Mouse (Mus musculus) bone marrow macrophage, adult 2 months (primary cell): Measurements from ENCODE around the gene Bdnf. TPM values are rescaled to one million over a fixed set of nuclear protein-coding genes. Genes with fewer than 3 reads are reported as not detected.
A peak's percentile ranks its signal among the peaks of the same experiment; 100 is the strongest.

Experiments
- H3K27ac ChIP-seq: 2 replicates; pipeline ENCODE4 v1.5.1; 2012; ENCODE audit warnings: low read depth, low read length; ENCODE audit not compliant: insufficient read depth
- H3K4me1 ChIP-seq: 2 replicates; pipeline ENCODE4 v1.6.1; 2012; ENCODE audit warnings: low read length; ENCODE audit not compliant: control insufficient read depth, insufficient read depth
- H3K4me3 ChIP-seq: 2 replicates; pipeline ENCODE4 v1.5.1; 2012; ENCODE audit warnings: mild to moderate bottlenecking, low read length, moderate library complexity; ENCODE audit not compliant: insufficient read depth
- CTCF ChIP-seq: IDR thresholded peaks from 2 replicates; pipeline ENCODE4 v1.5.1; 2012; ENCODE audit warnings: low read depth, mild to moderate bottlenecking, low read length, moderate library complexity
- POLR2A ChIP-seq: IDR thresholded peaks from 2 replicates; pipeline ENCODE4 v1.6.1; 2012; ENCODE audit warnings: mild to moderate bottlenecking, low read depth, low read length, borderline replicate concordance
- polyA plus RNA-seq: library from polyadenylated mRNA; stranded (reverse); fragments of >200 nt; gene quantifications from 2 replicates; pipeline ENCODE4 v1.2.4, GENCODE M21; 2012; ENCODE audit not compliant: missing spikeins, insufficient read depth, insufficient read length

Bdnf gene
- not detected in 2 replicates for polyA plus RNA-seq

GRCm38 (mm10) chr2:109674532-109674931 is at the start of gene Bdnf:
Gene Bdnf, plus strand, starts transcription at chr2:109674700.
- H3K4me3 ChIP-seq, result peak within 1 kb of the TSS; percentile 14; the same call in 1 of the 2 replicates
- H3K27ac ChIP-seq, result no peak within 1 kb of the TSS
- H3K4me1 ChIP-seq, result no peaks in the 10 kb centered on the region
- TF ChIP-seq CTCF, result no peak
- no peak for TF ChIP-seq POLR2A

GRCm38 (mm10) chr2:109626864-109627263 is 47.6 kb upstream of the Bdnf start:
- Histone ChIP-seq H3K4me3 (no peak overlapping the region), H3K27ac (no peak overlapping the region), H3K4me1 (no peaks in the 10 kb centered on the region)
- TF ChIP-seq CTCF (no peak), POLR2A (no peak)

- Histone ChIP-seq H3K4me3 (peak overlapping the region; percentile 14; the same call in 1 of the 2 replicates), H3K27ac (no peak overlapping the region), H3K4me1 (no peaks in the 10 kb centered on the region)
- TF ChIP-seq POLR2A (no peak), CTCF (no peak)
Observed at GRCm38 (mm10) chr2:109673509-109674455, 718 bp upstream of the Bdnf start.

DNA sequence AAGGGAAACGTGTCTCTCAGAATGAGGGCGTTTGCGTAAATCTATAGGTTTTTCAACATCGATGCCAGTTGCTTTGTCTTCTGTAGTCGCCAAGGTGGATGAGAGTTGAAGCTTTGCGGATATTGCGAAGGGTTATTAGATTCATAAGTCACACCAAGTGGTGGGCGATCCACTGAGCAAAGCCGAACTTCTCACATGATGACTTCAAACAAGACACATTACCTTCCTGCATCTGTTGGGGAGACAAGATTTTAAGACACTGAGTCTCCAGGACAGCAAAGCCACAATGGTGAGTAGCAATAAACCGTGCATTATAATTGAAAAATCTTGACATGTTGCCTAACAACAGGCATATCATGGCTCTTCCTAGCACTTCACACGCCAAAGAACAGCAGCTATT is 551 bp downstream of the Bdnf start:
- Histone ChIP-seq H3K4me1 (no peaks in the 10 kb centered on the region), H3K27ac (no peak overlapping the region), H3K4me3 (no peak overlapping the region)
- TF ChIP-seq CTCF (no peak), POLR2A (no peak)

- H3K4me3 ChIP-seq, result no peak overlapping the region
- H3K4me1 ChIP-seq, result no peaks in the 10 kb centered on the region
- H3K27ac ChIP-seq, result no peak overlapping the region
- TF ChIP-seq POLR2A (no peak), CTCF (no peak)
Observed at GRCm38 (mm10) chr2:109675973-109676617, 1.6 kb downstream of the Bdnf start.

GRCm38 (mm10) chr2:109676618-109676974 is 2.1 kb downstream of the Bdnf start:
- Histone ChIP-seq H3K4me1 (no peaks in the 10 kb centered on the region), H3K27ac (no peak overlapping the region), H3K4me3 (no peak overlapping the region)
- TF ChIP-seq CTCF (no peak), POLR2A (no peak)

GRCm38 (mm10) chr2:109677221-109678089 is 3.0 kb downstream of the Bdnf start:
- no peaks in the 10 kb centered on the region for H3K4me1 ChIP-seq
- peak overlapping the region; percentile 31 for H3K4me3 ChIP-seq
- no peak overlapping the region for H3K27ac ChIP-seq
- no peak for TF ChIP-seq CTCF
- no peak for TF ChIP-seq POLR2A

DNA sequence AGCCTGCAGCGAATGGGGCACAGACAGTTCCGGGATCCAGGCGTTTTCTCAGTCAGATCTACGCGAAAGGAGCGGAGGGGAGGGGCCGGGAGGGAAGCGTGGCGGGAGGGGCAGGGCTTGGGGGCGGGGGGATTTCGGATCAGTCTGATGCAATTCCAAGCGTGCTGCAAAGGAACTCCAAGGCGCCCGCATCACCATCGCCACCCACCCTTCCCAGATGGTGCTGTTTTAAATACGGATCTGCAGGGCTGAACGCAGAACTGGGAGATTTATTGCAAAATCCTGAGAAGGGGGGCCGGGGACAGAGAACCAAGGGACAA is 3.5 kb downstream of the Bdnf start:
- Histone ChIP-seq H3K4me1 (no peaks in the 10 kb centered on the region), H3K27ac (no peak overlapping the region), H3K4me3 (peak overlapping the region; percentile 31)
- TF ChIP-seq POLR2A (no peak), CTCF (no peak)

DNA sequence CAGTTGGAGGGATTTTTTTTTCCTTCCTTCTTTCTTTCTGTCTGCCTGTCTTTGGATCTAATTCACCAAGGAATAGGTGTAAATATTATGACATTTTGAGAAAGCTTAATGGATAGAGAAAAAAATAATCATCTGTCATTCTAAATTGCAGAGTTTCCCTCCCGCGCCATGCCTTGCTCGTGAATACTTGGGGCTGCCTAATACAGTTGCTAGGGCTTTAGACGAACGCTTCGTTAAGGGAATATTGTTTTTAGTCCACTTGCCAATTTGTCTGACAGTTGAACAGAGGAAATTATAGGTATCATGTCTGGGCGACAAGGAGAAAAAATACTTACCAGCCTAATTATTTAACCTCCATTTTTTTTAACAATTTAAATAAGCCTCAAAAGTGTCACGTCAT is 4.0 kb downstream of the Bdnf start:
- Histone ChIP-seq H3K27ac (no peak overlapping the region), H3K4me3 (no peak overlapping the region), H3K4me1 (no peaks in the 10 kb centered on the region)
- TF ChIP-seq POLR2A, result no peak
- no peak for TF ChIP-seq CTCF
